Mouse (Mus musculus) kidney, postnatal 4 days (tissue): Measurements from ENCODE around the gene Taf11.

Source experiments
- DNase-seq, 2 experiments: peaks; one replicate each; pipeline ENCODE4 v3.0.0; 2021; ENCODE audit warnings: mixed read lengths in 2 of 2

Gene Taf11

DNA sequence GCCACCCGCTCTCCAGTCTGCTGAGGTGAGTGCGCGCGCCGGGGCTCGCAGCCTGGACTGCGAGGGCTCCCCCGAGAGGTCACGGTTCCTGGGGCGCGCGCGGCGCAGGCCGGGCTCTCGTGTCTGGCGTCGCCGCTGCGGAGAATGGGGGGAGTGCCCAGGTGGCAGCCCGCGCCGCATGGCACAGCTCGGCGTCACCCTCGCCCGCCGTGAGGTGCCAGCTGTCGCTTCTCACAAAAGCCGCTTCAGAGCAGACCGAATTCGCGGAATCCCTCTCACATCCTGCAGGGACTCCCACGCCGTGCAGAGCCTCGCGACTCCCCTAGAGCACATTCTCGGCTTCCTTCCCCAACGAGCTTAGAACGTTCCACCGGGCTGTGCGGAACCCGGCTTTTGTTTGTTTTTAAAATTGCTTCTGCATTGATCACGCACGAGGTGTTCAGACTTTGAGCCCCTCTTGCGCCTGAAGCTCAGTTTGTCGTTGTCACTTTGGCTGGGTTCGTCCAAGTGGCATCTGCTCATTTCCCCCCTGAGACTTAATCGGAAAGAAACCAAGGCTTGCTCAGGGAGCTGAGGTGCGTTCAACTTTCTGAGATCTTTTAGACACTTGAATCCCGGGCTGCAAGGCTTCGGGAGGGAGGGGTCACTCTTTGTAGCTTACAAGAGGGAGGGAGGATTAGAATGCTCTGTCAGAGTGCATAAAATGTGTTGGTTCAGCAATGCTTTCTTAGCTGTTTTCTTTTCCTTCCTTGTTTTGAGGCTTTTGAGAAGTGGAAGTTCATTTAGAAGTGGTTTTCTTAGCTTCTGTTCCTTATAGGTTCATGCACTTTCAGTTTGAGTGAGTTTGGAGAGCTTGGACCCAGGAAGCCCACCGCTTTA lies at the start of gene Taf11:
TSS of gene Taf11 (minus strand) at position 223 of the 879 bp plus-strand sequence.
- DNase-seq = peak; percentile 68 to 81

- DNase-seq = no peak
Measured at GRCm38 (mm10) chr17:27957649-27958048, 48.0 kb upstream of the Taf11 start.

GRCm38 (mm10) chr17:27954629-27955402 lies 45.2 kb upstream of the Taf11 start:
- peak; percentile 54 to 64 for DNase-seq

DNA sequence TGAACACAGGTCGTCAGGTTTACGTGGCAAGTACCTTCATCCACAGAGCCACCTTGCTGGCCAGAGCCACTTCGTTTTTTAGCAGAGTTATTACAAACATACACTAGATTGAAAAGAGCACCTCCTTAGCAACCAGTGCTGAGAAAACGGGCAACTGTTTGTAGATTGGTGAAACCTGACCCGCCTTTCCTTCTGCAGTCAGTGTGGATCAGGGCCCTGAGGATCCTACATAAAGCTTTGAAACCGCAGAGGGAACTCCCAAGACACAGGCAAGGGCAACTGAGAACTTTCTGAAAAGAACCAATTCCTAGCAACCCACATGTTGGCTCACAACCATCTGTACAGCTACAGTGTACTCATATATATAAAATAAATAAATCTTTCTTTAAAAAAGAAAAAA lies 43.5 kb upstream of the Taf11 start:
- DNase-seq = no peak

- no peak for DNase-seq
Measured at GRCm38 (mm10) chr17:27947155-27947554, 37.5 kb upstream of the Taf11 start.

- no peak for DNase-seq
Measured at GRCm38 (mm10) chr17:27946371-27946770, 36.7 kb upstream of the Taf11 start.

DNA sequence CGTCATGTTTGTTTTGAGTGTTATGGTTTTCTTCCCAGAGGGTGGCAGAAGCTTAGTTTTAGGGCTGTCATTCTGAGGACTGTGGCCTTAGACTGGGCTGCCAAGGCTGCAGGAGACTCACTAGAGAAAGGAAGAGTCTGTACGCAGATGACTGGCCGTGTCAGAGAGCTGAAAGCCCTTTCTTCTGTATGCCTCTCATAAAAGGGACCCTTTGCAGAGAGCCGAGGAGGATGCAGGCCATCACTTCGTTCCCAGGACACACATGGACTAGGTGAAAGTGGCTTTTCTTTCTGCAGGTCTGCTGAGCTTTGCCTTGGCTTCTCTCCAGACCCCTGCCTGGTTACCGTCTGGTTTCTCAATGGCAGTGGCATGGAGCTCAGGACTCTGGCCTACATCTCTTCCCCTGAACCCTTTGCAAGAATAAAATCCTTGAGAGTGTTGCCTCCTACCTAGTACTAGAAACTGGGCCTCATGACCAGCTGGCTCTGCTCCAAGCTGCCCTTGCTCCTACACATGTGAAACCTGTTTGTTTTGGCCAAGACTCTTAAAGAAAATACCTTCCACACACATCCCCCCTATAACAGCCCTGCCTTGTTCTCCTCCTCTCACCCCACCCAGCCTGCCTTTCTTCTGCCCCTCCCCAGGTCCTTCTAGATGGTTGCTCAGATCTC lies 36.0 kb upstream of the Taf11 start:
- DNase-seq = peak; percentile 82 to 89

DNA sequence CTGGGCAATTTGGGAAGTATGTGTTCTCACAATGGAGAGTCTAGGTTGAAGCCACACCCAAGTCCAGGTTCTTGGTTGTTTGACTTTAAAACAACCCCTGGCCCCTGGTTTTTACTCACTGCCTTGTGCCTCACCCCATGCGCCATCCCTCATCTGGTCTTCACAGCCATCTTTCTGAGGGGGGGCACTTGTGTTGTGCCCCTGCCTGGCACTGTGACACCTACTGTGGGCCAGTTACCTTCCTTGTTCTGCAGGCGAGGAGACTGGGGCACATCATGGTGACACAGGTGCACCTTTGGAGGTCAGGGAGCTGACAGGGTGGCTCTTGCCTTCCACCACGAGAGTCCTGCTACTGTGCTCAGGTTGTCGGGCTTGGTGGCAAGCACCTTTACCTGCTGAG lies 32.5 kb upstream of the Taf11 start:
- DNase-seq = no peak

DNA sequence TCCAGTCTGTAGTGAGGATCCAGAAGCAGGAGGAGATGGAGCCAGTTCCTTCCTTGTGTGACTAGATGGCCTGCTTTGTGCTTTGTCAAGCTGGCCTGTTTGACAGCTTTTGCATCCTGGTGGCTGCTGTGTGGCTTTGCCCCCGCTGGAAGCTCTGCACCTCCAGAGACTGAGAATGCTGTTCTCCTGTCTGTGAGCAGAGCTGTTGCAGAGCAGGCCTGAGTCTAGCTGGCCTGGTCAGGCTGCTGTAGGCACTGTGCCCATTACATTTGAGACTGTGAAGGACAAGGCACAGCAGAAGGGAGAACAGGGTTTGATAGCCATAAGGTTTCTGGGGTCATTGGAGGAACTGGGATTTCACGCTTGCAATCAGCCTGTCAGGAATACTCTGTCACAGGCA lies 32.1 kb upstream of the Taf11 start:
- DNase-seq = no peak

DNA sequence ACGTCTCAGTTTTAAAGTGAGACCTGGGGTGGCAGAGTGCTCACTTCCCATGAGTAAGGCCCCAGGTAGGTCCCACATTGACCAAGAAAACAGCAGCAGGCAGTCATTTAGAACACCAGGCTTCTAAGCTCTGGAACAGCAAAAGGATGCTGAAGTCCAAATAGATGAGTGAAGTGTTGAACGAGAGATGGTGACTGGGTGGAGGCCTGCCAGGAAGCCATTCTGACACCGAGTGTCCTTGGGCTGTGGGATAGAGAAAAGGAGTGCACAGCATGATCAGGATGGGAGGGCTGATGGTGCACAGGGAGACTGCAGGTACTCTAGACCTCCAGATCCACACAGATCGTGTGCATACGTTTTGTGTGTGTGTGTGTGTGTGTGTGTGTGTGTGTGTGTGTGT lies 31.5 kb upstream of the Taf11 start:
- no peak for DNase-seq

GRCm38 (mm10) chr17:27940352-27940751 lies 30.7 kb upstream of the Taf11 start:
- peak; percentile 34 to 50 for DNase-seq

DNA sequence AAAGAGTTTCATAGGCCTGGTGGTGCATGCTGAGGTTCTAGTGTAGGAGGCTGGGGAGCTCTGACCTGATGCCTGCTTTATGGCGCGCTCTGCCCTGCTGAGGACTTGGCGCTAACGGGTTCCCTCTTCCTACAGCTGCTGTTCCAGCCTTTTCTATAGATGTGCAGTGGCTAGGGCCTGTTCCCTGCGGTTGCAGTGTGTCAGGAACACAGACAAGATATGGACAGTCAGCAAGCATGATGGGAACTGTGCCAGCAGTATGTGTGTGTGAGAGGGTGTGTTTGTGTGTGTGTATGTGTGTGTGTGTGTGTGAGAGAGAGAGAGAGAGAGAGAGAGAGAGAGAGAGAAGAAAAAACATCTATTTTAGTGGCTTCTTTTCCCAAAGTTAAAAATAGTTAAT lies 29.4 kb upstream of the Taf11 start:
- DNase-seq = peak in 1 of 2 experiments; percentile 40

DNA sequence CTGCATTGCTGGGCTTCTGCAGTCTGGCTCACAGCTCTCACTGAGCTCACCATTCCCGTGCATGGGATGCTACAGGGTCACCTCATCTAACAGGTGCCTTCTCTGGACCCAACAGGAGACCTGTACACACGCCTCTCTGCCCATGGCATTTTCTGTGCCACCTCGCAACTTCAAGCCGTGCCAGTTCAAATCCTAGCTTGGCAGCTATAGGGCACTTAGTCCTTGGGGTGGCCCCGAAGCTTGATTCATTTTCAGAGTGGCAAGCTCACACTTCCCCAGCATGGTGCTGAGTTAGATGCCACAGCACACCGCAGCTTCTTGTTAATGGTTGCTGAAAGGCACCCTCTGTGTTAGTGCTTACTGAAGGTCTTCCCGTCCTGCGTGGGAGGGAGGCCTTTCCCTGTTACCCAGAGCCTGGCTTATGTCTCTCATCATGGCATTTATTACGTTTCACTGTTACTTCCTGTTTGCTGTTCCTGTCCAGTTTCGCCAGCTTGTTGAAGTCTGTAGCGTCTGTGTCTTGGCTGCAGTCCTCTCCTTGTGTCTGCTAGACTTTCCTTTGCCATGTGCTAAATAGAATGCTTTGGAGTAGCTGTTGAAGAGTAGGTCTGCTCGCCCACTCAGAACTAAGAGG lies 28.6 kb upstream of the Taf11 start:
- peak; percentile 40 to 61 for DNase-seq

DNA sequence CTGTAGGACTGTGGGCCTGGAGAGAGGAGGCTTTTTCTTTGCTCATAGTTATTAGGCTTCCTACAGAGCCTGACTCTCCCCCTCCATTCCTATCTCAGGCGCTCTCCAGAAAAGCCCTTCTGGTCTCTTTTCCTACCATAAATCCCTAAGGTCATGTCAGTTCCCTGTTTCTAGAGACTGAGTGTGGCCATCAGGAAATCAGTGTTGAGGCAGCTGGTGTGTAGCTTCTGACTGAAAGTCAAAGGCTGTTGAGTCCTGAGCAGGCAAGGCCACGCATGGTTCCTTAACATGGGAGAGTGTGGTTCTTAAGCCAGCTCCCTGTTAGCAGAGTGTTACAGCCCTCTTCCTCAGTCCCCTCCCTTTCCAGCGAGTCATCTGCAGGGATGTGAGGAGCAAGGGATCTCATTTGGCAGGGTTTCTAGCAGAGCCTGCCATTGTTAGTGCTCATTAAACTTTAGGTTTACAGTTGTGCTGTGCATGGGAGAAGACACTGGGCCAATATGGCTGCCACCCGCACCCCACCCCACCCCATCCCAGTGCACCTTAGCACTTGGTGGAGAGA lies 27.5 kb upstream of the Taf11 start:
- DNase-seq = peak in 1 of 2 experiments; percentile 34

GRCm38 (mm10) chr17:27935091-27935490 lies 25.4 kb upstream of the Taf11 start:
- DNase-seq = no peak

GRCm38 (mm10) chr17:27934136-27934910 lies 24.7 kb upstream of the Taf11 start:
- no peak for DNase-seq

DNA sequence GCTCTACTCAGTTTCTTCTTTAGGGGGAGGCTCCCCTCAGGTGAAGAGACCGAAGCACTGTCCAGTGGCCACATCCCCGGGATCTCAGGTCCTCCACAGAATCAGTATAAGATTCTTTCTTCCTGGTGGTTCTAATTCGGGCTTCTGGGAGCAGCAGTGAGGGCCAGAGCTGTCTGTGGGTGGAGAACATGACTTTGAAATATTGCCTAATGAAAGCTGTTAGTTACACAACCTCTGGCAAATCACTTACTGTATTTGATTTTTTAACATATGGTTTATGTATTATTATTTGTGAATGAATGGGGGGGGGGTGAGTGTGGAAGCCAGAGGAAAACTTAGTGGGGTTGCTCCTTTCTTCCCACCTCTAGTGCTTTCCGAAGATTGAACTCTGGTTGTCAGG lies 22.2 kb upstream of the Taf11 start:
- no peak for DNase-seq

GRCm38 (mm10) chr17:27930291-27930690 lies 20.6 kb upstream of the Taf11 start:
- no peak for DNase-seq

DNA sequence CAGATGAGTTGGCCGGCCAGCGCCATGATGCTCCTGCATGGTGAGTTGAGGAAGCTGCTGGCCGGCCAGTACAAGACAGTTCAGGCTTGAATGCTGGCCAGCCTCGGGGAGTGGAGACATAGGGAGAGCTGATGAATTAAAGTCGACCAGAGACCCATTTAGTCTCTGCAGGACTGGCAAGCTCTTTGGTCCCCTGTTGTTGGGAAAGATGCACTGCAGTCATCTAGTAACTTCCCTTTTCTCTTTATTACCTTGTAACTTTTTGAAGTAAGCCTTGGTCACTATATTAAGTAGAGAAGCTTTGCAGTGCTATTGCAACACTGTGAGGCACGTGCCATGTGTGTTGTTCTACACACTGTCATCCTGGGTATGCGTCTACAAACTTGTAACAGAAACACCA lies 15.9 kb upstream of the Taf11 start:
- peak; percentile 46 to 63 for DNase-seq

DNA sequence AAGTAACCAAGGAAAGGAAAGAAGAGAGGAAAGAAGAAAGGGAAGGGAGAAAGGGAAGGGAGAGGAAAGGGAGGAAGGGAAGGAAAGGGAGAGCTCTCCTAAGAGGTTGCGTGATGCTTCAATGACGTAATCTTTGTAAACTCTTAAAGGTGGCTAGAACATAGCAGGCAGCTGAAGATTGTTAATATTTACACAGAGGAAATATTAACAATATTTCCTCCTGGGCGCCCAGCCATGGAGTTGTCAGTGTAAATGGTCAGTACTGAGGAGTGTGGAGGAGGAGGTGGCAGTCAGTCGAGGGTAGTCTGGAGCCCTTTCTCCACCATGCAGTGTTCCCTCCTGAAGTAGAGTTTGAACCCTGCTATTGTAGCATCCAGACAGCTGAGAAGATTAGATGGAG lies 15.4 kb upstream of the Taf11 start:
- DNase-seq = peak; percentile 51 to 52

DNA sequence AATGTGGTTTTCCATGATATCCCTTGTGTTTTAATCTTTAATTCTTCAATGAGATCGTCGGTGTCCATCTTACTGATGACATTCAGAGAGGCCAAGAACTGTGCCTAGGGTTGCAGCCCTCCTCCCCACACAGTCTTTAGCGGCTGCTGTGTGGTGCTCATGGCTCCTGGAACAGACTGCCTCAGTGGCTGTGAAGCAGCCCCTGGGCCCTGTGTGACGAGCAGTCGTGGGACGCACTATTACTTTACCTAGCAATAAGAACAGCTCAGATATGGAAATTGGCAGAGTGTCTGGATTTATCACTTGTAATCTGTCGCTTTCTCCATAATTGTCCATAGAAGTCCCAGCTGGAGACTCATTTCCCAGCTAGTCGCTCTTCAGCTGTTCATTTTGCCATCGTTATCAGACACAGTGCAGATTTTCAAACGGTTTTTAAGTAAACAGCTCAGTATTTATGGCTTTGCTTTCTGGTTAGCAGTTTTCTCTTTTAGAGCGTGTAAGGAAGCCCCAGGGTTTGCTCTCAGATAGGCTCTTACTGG lies 12.6 kb upstream of the Taf11 start:
- DNase-seq = no peak
